Mouse (Mus musculus): ENCODE measurements around the gene Olfr373.

Gene Olfr373

DNA sequence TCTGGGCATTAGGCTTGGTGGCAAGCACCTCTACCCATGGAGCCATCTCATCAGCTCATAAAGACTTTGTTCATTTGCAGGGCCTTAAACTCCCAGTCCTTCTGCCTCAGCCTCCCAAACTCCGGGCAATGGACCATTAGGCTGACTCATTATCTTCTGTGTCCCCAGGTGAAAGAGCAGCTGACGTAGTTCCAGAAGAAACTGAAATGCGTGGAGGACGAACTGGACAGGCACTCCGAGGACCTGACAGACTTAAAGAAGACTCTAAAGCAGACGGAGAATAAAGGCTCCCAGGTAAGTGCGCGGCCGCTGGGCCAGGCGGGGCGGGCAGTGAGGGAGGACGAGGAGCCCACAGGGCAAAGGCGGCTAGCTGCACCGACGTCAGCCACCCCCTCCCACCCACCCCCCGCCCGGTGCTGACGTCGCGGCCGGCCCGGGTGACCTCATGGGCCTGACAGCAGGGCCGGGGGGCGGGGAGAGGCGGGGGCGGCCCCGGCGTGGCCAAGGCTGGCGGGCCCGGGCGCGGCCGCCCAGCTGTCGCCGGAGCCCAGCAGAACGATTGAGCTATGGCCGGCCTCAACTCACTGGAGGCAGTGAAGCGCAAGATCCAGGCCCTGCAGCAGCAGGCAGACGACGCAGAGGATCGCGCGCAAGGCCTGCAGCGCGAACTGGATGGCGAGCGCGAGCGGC is 51.9 kb downstream of the Olfr373 start, which contains the start of gene Tpm4:
Gene Tpm4 (plus strand): TSS at position 220 of the 690 bp plus-strand sequence.
- peak; percentile 80 for DNase-seq (ENCODE audit: low spot score)

- DNase-seq (ENCODE audit: low spot score): peak; percentile 68
Observed at GRCm38 (mm10) chr8:72135446-72136301, 52.7 kb downstream of the Olfr373 start.

GRCm38 (mm10) chr8:72136302-72136978 is 53.5 kb downstream of the Olfr373 start:
- DNase-seq (ENCODE audit: low spot score): peak; percentile 61

DNA sequence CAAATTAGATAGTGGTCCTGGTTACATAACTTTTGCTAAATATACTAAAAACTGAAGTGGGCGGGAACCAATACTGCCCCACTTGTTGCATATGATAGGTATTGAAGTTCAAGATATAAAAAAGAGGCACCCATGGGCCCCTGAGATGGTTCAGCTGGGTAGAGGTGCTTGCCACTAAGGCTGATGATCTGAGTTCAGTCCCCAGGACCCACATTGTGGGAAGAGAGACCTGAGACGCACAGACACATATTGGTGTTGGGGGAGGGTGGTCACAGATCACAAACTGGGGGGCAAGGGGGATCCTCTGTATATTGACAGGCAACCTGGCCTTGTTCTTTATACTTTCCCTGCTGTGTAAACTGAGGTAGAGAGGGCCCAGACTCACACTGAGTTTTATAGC is 54.5 kb downstream of the Olfr373 start:
- DNase-seq (ENCODE audit: low spot score): no peak

DNA sequence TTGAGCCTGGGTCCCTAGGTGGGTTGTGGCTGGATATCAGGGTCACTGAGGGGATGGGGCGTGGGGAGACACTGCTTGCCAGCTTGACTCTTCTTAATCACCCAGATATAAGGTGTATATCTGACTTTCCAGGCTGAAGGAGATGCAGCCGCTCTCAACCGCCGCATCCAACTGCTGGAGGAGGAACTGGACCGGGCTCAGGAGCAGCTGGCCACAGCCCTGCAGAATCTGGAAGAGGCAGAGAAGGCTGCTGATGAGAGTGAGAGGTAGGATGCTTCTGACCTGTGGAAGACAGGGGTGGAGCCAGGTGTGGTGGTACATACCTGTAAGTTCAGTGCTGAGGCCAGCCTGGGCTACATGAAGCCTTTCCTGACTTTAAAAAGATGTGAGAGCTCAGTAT is 55.5 kb downstream of the Olfr373 start:
- no peak for DNase-seq (ENCODE audit: low spot score)

DNA sequence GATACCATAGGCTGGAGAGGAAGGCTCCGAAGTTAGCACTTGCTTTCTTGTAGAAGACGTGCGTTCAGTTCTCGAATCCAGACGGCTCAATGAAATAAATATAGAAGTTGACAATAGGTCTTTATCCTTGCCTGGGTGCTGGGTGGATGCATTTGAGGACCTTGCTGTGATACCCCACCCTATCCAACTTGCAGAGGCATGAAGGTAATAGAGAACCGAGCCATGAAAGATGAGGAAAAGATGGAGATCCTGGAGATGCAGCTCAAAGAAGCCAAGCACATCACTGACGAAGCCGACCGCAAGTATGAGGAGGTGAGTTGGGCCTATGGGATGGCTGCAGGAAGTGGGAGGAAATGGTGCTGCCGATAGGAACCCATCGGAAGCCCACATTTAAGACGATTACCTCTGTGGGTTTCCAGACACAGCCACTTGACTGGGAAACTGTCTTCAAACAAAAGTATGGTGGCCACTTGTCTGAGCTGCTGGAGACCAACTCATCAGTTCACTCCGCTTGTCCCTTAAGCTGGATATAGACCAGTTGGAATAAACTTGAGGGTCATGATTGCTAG is 60.4 kb downstream of the Olfr373 start:
- no peak for DNase-seq (ENCODE audit: low spot score)

DNA sequence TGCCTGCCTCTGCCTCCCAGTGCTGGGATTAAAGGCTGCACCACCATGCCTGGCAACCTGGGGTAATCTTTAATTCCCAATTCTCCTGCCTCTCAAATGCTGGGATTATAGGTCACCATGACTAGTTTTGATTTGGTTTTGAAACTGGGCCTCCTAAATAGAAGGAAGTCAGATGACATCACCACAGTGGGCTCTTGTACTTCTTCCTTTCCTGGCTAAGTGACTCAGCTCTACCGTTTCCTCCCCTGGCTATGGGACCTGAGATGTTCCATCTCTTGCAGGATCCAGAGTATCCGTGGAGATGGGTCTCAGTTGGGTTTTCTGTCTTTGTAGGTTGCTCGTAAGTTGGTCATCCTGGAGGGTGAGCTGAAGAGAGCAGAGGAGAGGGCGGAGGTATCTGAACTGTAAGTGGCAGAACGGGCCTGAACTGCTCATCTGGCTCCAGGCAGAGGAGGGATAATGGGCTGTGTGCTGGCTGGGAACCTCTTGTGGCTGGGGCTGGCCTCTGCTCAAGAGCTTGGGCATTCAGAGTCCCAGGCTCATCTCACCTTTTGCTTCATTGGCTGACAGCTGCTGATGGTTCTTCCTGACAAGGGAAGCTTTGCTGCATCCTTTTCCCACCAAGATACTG is 61.5 kb downstream of the Olfr373 start:
- no peak for DNase-seq (ENCODE audit: low spot score)

DNA sequence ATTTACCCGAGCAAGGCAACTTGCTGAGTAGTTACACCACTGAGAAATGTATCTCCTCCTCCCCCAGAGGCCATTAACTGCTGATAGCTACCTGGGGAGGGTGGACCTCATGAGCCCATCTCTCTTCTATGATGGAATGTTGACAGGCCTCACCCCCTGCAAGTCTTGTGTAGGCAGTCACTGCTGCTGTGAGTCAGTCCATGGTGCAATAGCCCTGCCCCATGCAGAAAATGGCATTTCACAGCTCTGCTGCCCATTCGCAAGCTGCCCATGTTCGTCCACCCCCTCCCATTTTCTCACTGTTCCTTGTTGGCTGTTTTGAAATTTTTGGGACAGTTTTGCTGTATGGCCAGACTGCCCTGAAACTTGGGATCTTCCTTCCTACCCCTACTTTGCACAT is 62.5 kb downstream of the Olfr373 start:
- no peak for DNase-seq (ENCODE audit: low spot score)

DNA sequence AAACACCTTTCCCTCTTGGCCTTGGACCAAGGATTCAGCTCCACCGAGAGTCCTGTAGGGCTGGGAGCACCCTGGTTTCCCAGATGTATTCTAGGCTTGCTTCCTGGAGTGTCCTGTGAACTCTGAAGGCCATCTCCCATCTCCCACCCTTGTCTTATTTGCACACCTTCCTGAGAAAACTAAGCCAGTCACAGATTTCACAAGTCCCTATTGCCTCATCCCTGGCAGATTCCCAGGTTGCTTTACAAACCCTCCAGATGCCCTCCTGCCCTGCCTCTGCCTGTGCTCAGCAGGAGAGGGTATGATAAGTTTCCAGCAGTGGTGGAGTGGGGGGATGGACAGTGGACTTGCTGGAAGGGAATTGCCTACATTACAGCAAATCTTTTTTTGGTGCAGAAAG is 63.1 kb downstream of the Olfr373 start:
- DNase-seq (ENCODE audit: low spot score): no peak

DNA sequence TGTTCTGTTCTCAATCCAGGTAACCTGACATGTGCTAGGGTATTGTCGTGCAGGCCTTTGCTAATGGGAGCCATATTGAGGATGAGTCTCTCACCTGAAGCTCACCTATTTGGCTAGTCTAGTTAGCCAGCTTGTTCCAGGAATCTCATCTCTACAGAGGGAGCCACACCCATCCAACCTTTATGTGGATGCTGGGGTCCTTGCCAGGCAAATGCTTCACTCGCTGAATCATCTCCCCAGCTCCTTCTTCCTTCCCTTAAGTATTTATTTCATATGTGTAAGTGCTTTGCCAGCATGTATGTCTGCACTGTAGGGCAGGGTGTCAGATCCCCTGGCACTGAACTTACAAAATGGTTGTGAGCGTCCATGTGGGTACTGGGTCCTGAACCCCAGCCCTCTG is 63.6 kb downstream of the Olfr373 start:
- DNase-seq (ENCODE audit: low spot score): no peak

- no peak for DNase-seq (ENCODE audit: low spot score)
Observed at GRCm38 (mm10) chr8:72147266-72147665, 64.3 kb downstream of the Olfr373 start.

DNA sequence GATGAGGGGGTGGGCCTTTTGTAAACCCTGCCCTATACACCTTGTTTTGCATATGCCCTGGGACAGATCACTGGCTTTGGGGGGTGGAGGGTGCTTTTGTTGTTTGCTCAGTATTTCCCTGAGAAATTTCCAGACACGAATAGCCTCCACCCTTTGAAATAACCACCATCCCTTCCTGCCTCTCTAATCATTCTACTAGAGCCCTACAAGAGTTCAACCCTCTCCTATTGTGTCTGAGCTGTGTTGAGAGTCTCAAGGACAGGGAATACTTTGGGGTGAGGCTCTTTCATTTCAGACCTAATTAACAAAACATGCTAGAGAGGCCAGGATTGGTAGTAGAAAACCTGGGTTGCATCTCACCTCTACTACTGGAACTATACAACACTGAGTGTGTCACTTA is 66.1 kb downstream of the Olfr373 start:
- no peak for DNase-seq (ENCODE audit: low spot score)

- no peak for DNase-seq (ENCODE audit: low spot score)
Observed at GRCm38 (mm10) chr8:72151418-72152078, 68.6 kb downstream of the Olfr373 start.
